Mouse (Mus musculus) mouse trophoblast stem cell (cell line): ENCODE results near the gene Psmc3.
"Not testable (repeated sequence)": the region's sequence is repeated elsewhere in the genome, so short reads cannot be mapped to it uniquely, and the experiment has no call there.

Experiments used
- in situ Hi-C, 2 experiments: fragments of 300-500 bp; cut with MseI, MboI; formaldehyde crosslinking; loops; 2 replicates in 1 of 2; 3 replicates in 1 of 2; pipeline ENCODE4 v1.15.1; 2025

The Psmc3 gene

GRCm38 (mm10) chr2:91053934-91054382, at the start of gene Psmc3:
TSS of gene Psmc3 (plus strand) at chr2:91054009.
- in situ Hi-C loops, result no loop called here

GRCm38 (mm10) chr2:91008536-91008935, 45.3 kb upstream of the Psmc3 start:
- in situ Hi-C loops, result no loop called here

- in situ Hi-C loops, result no loop called here
Observed at GRCm38 (mm10) chr2:91013881-91014280, 39.9 kb upstream of the Psmc3 start.

- in situ Hi-C loops, result no loop called here
Observed at GRCm38 (mm10) chr2:91015386-91015785, 38.4 kb upstream of the Psmc3 start.

- in situ Hi-C loops, result no loop called here
Observed at GRCm38 (mm10) chr2:91018061-91018788, 35.6 kb upstream of the Psmc3 start.

- in situ Hi-C loops, result no loop called here
Observed at GRCm38 (mm10) chr2:91019911-91020310, 33.9 kb upstream of the Psmc3 start.

GRCm38 (mm10) chr2:91022266-91022665, 31.5 kb upstream of the Psmc3 start:
- in situ Hi-C loops, result not testable (repeated sequence)

GRCm38 (mm10) chr2:91023131-91023530, 30.7 kb upstream of the Psmc3 start:
- in situ Hi-C loops, result no loop called here

GRCm38 (mm10) chr2:91023956-91024355, 29.9 kb upstream of the Psmc3 start:
- in situ Hi-C loops, result no loop called here

GRCm38 (mm10) chr2:91025081-91025516, 28.7 kb upstream of the Psmc3 start:
- in situ Hi-C loops, result no loop called here

GRCm38 (mm10) chr2:91026491-91026890, 27.3 kb upstream of the Psmc3 start:
- in situ Hi-C loops, result no loop called here

GRCm38 (mm10) chr2:91027391-91028214, 26.2 kb upstream of the Psmc3 start:
- in situ Hi-C loops, result no loop called here

GRCm38 (mm10) chr2:91031216-91031615, 22.6 kb upstream of the Psmc3 start:
- in situ Hi-C loops, result no loop called here

- in situ Hi-C loops, result no loop called here
Observed at GRCm38 (mm10) chr2:91033000-91033399, 20.8 kb upstream of the Psmc3 start.

GRCm38 (mm10) chr2:91035385-91035784, 18.4 kb upstream of the Psmc3 start, which contains the start of gene Rapsn:
TSS of gene Rapsn (plus strand) at chr2:91035620.
- in situ Hi-C loops, result no loop called here

GRCm38 (mm10) chr2:91041786-91042185, 12.0 kb upstream of the Psmc3 start:
- in situ Hi-C loops, result no loop called here

GRCm38 (mm10) chr2:91042651-91043398, 11.0 kb upstream of the Psmc3 start:
- in situ Hi-C loops, result no loop called here

- in situ Hi-C loops, result no loop called here
Observed at GRCm38 (mm10) chr2:91044727-91045126, 9.1 kb upstream of the Psmc3 start.

- in situ Hi-C loops, result not testable (repeated sequence)
Observed at GRCm38 (mm10) chr2:91045805-91046204, 8.0 kb upstream of the Psmc3 start.

GRCm38 (mm10) chr2:91047359-91047758, 6.5 kb upstream of the Psmc3 start:
- in situ Hi-C loops, result no loop called here

- in situ Hi-C loops, result no loop called here
Observed at GRCm38 (mm10) chr2:91051917-91052316, 1.9 kb upstream of the Psmc3 start.

- in situ Hi-C loops, result no loop called here
Observed at GRCm38 (mm10) chr2:91052752-91053151, 1.1 kb upstream of the Psmc3 start.
